Mouse (Mus musculus): ENCODE data around the gene Dennd4a. TPM values are rescaled to one million over a fixed set of nuclear protein-coding genes. Genes with fewer than 3 reads are reported as not detected.

Dennd4a gene
- polyA plus RNA-seq (2014; fragmentation: Nextera tagmentation; extraction: Ambion mirVana): 4.5 and 6.1 TPM in 2 replicates

- Histone ChIP-seq H3K9me3 (ENCODE audit: control insufficient read depth, low read length) (no peaks in the 10 kb centered on the region), H3K27me3 (ENCODE audit: control insufficient read depth, insufficient read depth, low read length) (no peaks in the 10 kb centered on the region), H3K36me3 (ENCODE audit: control insufficient read depth, insufficient read depth, low read length) (no peaks in the 10 kb centered on the region), H3K4me1 (ENCODE audit: control insufficient read depth, insufficient read depth, low read length) (no peaks in the 10 kb centered on the region), H3K9ac (ENCODE audit: low read depth, low read length) (peak within 1 kb of the TSS; percentile 69), H3K4me3 (ENCODE audit: low read length) (peak within 1 kb of the TSS; percentile 73), H3K4me2 (replicated peaks; ENCODE audit: low read depth, low read length) (peak within 1 kb of the TSS; percentile 75), H3K27ac (ENCODE audit: low read depth, low read length) (peak within 1 kb of the TSS; percentile 64; the same call in 1 of the 2 replicates)
- peak; percentile 99 for ATAC-seq (ENCODE audit: low FRiP score, low TSS enrichment)
- WGBS: under 1% methylated on average over 47 of the region's 51 CpGs
Measured at GRCm38 (mm10) chr9:64810822-64811537, at the start of gene Dennd4a. Gene Dennd4a, plus strand, starts transcription at chr9:64811340.

GRCm38 (mm10) chr9:64764824-64765223 lies 46.3 kb upstream of the Dennd4a start:
- Histone ChIP-seq H3K36me3 (ENCODE audit: control insufficient read depth, insufficient read depth, low read length) (no peaks in the 10 kb centered on the region), H3K4me3 (ENCODE audit: low read length) (no peak overlapping the region), H3K9ac (ENCODE audit: low read depth, low read length) (no peak overlapping the region), H3K4me2 (replicated peaks; ENCODE audit: low read depth, low read length) (no peak overlapping the region), H3K27me3 (ENCODE audit: control insufficient read depth, insufficient read depth, low read length) (no peaks in the 10 kb centered on the region), H3K4me1 (ENCODE audit: control insufficient read depth, insufficient read depth, low read length) (no peaks in the 10 kb centered on the region), H3K9me3 (ENCODE audit: control insufficient read depth, low read length) (no peaks in the 10 kb centered on the region), H3K27ac (ENCODE audit: low read depth, low read length) (no peak overlapping the region)
- ATAC-seq (ENCODE audit: low FRiP score, low TSS enrichment): no peak
- 90% methylated on average over 2 of the region's 2 CpGs for WGBS

GRCm38 (mm10) chr9:64766136-64766535 lies 45.0 kb upstream of the Dennd4a start:
- no peak for ATAC-seq (ENCODE audit: low FRiP score, low TSS enrichment)
- Histone ChIP-seq H3K4me1 (ENCODE audit: control insufficient read depth, insufficient read depth, low read length) (no peaks in the 10 kb centered on the region), H3K4me2 (replicated peaks; ENCODE audit: low read depth, low read length) (no peak overlapping the region), H3K9ac (ENCODE audit: low read depth, low read length) (no peak overlapping the region), H3K36me3 (ENCODE audit: control insufficient read depth, insufficient read depth, low read length) (no peaks in the 10 kb centered on the region), H3K27ac (ENCODE audit: low read depth, low read length) (no peak overlapping the region), H3K4me3 (ENCODE audit: low read length) (no peak overlapping the region), H3K27me3 (ENCODE audit: control insufficient read depth, insufficient read depth, low read length) (no peaks in the 10 kb centered on the region), H3K9me3 (ENCODE audit: control insufficient read depth, low read length) (no peaks in the 10 kb centered on the region)
- WGBS: 92% methylated on average over 3 of the region's 3 CpGs

- H3K9me3 ChIP-seq (ENCODE audit: control insufficient read depth, low read length): no peaks in the 10 kb centered on the region
- H3K27ac ChIP-seq (ENCODE audit: low read depth, low read length): no peak overlapping the region
- no peak overlapping the region for H3K9ac ChIP-seq (ENCODE audit: low read depth, low read length)
- H3K27me3 ChIP-seq (ENCODE audit: control insufficient read depth, insufficient read depth, low read length): no peaks in the 10 kb centered on the region
- WGBS: 56% methylated on average over 1 of the region's 1 CpGs
- ATAC-seq (ENCODE audit: low FRiP score, low TSS enrichment): no peak
- no peaks in the 10 kb centered on the region for H3K4me1 ChIP-seq (ENCODE audit: control insufficient read depth, insufficient read depth, low read length)
- no peaks in the 10 kb centered on the region for H3K36me3 ChIP-seq (ENCODE audit: control insufficient read depth, insufficient read depth, low read length)
- H3K4me3 ChIP-seq (ENCODE audit: low read length): no peak overlapping the region
- H3K4me2 ChIP-seq (replicated peaks; ENCODE audit: low read depth, low read length): no peak overlapping the region
Measured at GRCm38 (mm10) chr9:64767796-64768195, 43.3 kb upstream of the Dennd4a start.

GRCm38 (mm10) chr9:64769066-64769695 lies 42.0 kb upstream of the Dennd4a start:
- no peak for ATAC-seq (ENCODE audit: low FRiP score, low TSS enrichment)
- Histone ChIP-seq H3K4me2 (replicated peaks; ENCODE audit: low read depth, low read length) (no peak overlapping the region), H3K4me1 (ENCODE audit: control insufficient read depth, insufficient read depth, low read length) (no peaks in the 10 kb centered on the region), H3K27me3 (ENCODE audit: control insufficient read depth, insufficient read depth, low read length) (no peaks in the 10 kb centered on the region), H3K9me3 (ENCODE audit: control insufficient read depth, low read length) (no peaks in the 10 kb centered on the region), H3K36me3 (ENCODE audit: control insufficient read depth, insufficient read depth, low read length) (no peaks in the 10 kb centered on the region), H3K4me3 (ENCODE audit: low read length) (no peak overlapping the region), H3K27ac (ENCODE audit: low read depth, low read length) (no peak overlapping the region), H3K9ac (ENCODE audit: low read depth, low read length) (no peak overlapping the region)
- WGBS: 61% methylated on average over 9 of the region's 9 CpGs

GRCm38 (mm10) chr9:64769911-64770310 lies 41.2 kb upstream of the Dennd4a start:
- H3K27me3 ChIP-seq (ENCODE audit: control insufficient read depth, insufficient read depth, low read length): no peaks in the 10 kb centered on the region
- no peak for ATAC-seq (ENCODE audit: low FRiP score, low TSS enrichment)
- H3K9ac ChIP-seq (ENCODE audit: low read depth, low read length): no peak overlapping the region
- H3K4me3 ChIP-seq (ENCODE audit: low read length): no peak overlapping the region
- H3K27ac ChIP-seq (ENCODE audit: low read depth, low read length): no peak overlapping the region
- no peak overlapping the region for H3K4me2 ChIP-seq (replicated peaks; ENCODE audit: low read depth, low read length)
- no peaks in the 10 kb centered on the region for H3K4me1 ChIP-seq (ENCODE audit: control insufficient read depth, insufficient read depth, low read length)
- no peaks in the 10 kb centered on the region for H3K36me3 ChIP-seq (ENCODE audit: control insufficient read depth, insufficient read depth, low read length)
- 91% methylated on average over 6 of the region's 6 CpGs for WGBS
- no peaks in the 10 kb centered on the region for H3K9me3 ChIP-seq (ENCODE audit: control insufficient read depth, low read length)

- Histone ChIP-seq H3K4me3 (ENCODE audit: low read length) (no peak overlapping the region), H3K9ac (ENCODE audit: low read depth, low read length) (no peak overlapping the region), H3K27me3 (ENCODE audit: control insufficient read depth, insufficient read depth, low read length) (no peaks in the 10 kb centered on the region), H3K9me3 (ENCODE audit: control insufficient read depth, low read length) (no peaks in the 10 kb centered on the region), H3K4me2 (replicated peaks; ENCODE audit: low read depth, low read length) (no peak overlapping the region), H3K4me1 (ENCODE audit: control insufficient read depth, insufficient read depth, low read length) (no peaks in the 10 kb centered on the region), H3K27ac (ENCODE audit: low read depth, low read length) (no peak overlapping the region), H3K36me3 (ENCODE audit: control insufficient read depth, insufficient read depth, low read length) (no peaks in the 10 kb centered on the region)
- 81% methylated on average over 5 of the region's 5 CpGs for WGBS
- ATAC-seq (ENCODE audit: low FRiP score, low TSS enrichment): no peak
Measured at GRCm38 (mm10) chr9:64770411-64770849, 40.7 kb upstream of the Dennd4a start.

- ATAC-seq (ENCODE audit: low FRiP score, low TSS enrichment): no peak
- H3K4me2 ChIP-seq (replicated peaks; ENCODE audit: low read depth, low read length): no peak overlapping the region
- no peak overlapping the region for H3K9ac ChIP-seq (ENCODE audit: low read depth, low read length)
- H3K36me3 ChIP-seq (ENCODE audit: control insufficient read depth, insufficient read depth, low read length): no peaks in the 10 kb centered on the region
- no peak overlapping the region for H3K4me3 ChIP-seq (ENCODE audit: low read length)
- whole genome bisulfite sequencing: 72% methylated on average over 5 of the region's 5 CpGs
- no peaks in the 10 kb centered on the region for H3K4me1 ChIP-seq (ENCODE audit: control insufficient read depth, insufficient read depth, low read length)
- no peaks in the 10 kb centered on the region for H3K27me3 ChIP-seq (ENCODE audit: control insufficient read depth, insufficient read depth, low read length)
- H3K9me3 ChIP-seq (ENCODE audit: control insufficient read depth, low read length): no peaks in the 10 kb centered on the region
- no peak overlapping the region for H3K27ac ChIP-seq (ENCODE audit: low read depth, low read length)
Measured at GRCm38 (mm10) chr9:64771236-64771635, 39.9 kb upstream of the Dennd4a start.

GRCm38 (mm10) chr9:64773254-64773653 lies 37.9 kb upstream of the Dennd4a start:
- WGBS: 52% methylated on average over 8 of the region's 8 CpGs
- Histone ChIP-seq H3K36me3 (ENCODE audit: control insufficient read depth, insufficient read depth, low read length) (no peaks in the 10 kb centered on the region), H3K4me1 (ENCODE audit: control insufficient read depth, insufficient read depth, low read length) (no peaks in the 10 kb centered on the region), H3K9me3 (ENCODE audit: control insufficient read depth, low read length) (no peaks in the 10 kb centered on the region), H3K27ac (ENCODE audit: low read depth, low read length) (no peak overlapping the region), H3K9ac (ENCODE audit: low read depth, low read length) (no peak overlapping the region), H3K4me3 (ENCODE audit: low read length) (no peak overlapping the region), H3K4me2 (replicated peaks; ENCODE audit: low read depth, low read length) (no peak overlapping the region), H3K27me3 (ENCODE audit: control insufficient read depth, insufficient read depth, low read length) (no peaks in the 10 kb centered on the region)
- no peak for ATAC-seq (ENCODE audit: low FRiP score, low TSS enrichment)

Measured in kidney, embryonic 14.5 days (tissue).